Mouse (Mus musculus): ENCODE data around the gene Mpp2. TPM values are rescaled to one million over a fixed set of nuclear protein-coding genes. Genes with fewer than 3 reads are reported as not detected.

Mpp2 gene
- polyA plus RNA-seq, 1 experiment = 4.3 TPM

DNA sequence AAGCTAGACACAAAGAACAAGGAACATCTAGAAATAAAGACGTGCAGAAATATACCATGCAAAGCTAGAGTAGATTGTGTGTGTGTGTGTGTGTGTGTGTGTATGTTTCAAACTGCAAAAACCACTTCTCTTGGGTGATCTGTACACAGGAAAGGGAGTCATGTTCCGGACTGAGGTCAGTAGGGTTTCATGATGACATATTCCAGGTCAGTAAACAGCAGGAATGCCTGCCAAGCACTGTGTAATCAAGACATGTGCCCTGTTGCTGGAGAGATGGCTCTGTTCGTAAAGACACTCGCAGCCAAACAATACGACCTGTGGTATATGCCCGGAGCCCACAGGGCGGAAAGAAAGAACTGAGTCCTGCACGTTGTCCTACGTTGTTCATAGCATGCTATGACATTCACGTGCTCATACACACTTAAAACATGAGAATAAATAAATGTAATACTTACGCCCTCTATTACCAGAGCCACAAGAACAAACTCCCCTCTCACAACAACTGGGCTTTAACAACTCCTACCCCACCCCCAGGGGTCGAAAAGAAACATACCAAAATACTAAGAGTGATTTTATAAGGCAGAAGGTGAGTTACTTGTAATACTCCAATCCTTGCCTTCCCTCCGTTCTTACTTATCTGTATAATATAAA, 48.7 kb downstream of the Mpp2 start:
- no peaks in the 10 kb centered on the region for H3K36me3 ChIP-seq (ENCODE audit: control insufficient read depth, insufficient read depth)
- no peak overlapping the region for H3K4me3 ChIP-seq
- no peaks in the 10 kb centered on the region for H3K79me2 ChIP-seq (ENCODE audit: control insufficient read depth, insufficient read depth)
- H3K4me2 ChIP-seq (ENCODE audit: low read depth) = no peak overlapping the region
- H3ac ChIP-seq (ENCODE audit: control insufficient read depth, insufficient read length) = no peak overlapping the region
- TF ChIP-seq E2F4 (IDR thresholded peaks at IDR 0.05; ENCODE audit: insufficient read depth) = no peak
- TF ChIP-seq MYOG (IDR thresholded peaks at IDR 0.05; ENCODE audit: control insufficient read depth in 1 of 3, insufficient read depth in 1 of 3, insufficient read length in 2 of 3, low read depth in 2 of 3) = no peak
- no peak for TF ChIP-seq POLR2AphosphoS2 (IDR thresholded peaks at IDR 0.05; ENCODE audit: insufficient read length, low read depth)
- TF ChIP-seq MYOD1 (IDR thresholded peaks at IDR 0.05; ENCODE audit: control insufficient read depth in 1 of 3, insufficient read length in 2 of 3, low read depth in 2 of 3) = no peak
- no peak for TF ChIP-seq USF1 (IDR thresholded peaks at IDR 0.05; ENCODE audit: low read depth)
- TF ChIP-seq TCF3 (IDR thresholded peaks at IDR 0.05; ENCODE audit: insufficient read length, low read depth) = no peak
- TF ChIP-seq MAX (IDR thresholded peaks at IDR 0.05; ENCODE audit: low read depth) = no peak
- no peak for TF ChIP-seq TCF12 (IDR thresholded peaks at IDR 0.05; ENCODE audit: insufficient read depth, poor library complexity, severe bottlenecking)
- no peak for TF ChIP-seq SRF (IDR thresholded peaks at IDR 0.05; ENCODE audit: control insufficient read depth, insufficient read length, low read depth)
- TF ChIP-seq CEBPB (IDR thresholded peaks at IDR 0.05; ENCODE audit: insufficient read depth, poor library complexity, severe bottlenecking) = no peak
- no peak for TF ChIP-seq REST (IDR thresholded peaks at IDR 0.05; ENCODE audit: insufficient read depth, insufficient read length)
- TF ChIP-seq POLR2A (IDR thresholded peaks at IDR 0.05; ENCODE audit: insufficient read length, low read depth) = no peak
- H3K27me3 ChIP-seq (ENCODE audit: control insufficient read depth, insufficient read depth, insufficient read length) = peaks cover 51% of the 10 kb centered on the region

DNA sequence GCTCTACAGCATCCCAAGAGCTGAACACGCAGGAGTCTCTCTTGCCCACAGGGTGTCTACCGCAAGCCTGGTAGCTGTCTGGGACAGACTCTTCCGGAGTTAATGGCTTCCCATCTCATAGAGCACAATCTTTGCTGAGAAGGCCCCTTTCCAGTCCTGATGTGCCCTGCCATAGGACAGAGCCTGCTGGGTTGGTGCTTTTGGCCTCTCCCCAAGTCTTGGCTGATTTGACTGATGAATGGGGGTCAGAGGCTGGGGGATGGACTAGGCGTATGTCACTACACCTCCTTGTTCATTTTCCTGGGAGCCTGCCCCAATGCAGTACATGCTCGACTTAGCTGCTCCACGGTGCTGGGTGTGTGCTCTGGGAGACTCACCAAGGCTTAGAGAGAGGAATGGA, 50.5 kb downstream of the Mpp2 start:
- Histone ChIP-seq H3K27me3 (ENCODE audit: control insufficient read depth, insufficient read depth, insufficient read length) (peaks cover 45% of the 10 kb centered on the region), H3K4me2 (ENCODE audit: low read depth) (no peak overlapping the region), H3K4me3 (no peak overlapping the region), H3K79me2 (ENCODE audit: control insufficient read depth, insufficient read depth) (no peaks in the 10 kb centered on the region), H3ac (ENCODE audit: control insufficient read depth, insufficient read length) (no peak overlapping the region), H3K36me3 (ENCODE audit: control insufficient read depth, insufficient read depth) (no peaks in the 10 kb centered on the region)
- TF ChIP-seq CEBPB (IDR thresholded peaks at IDR 0.05; ENCODE audit: insufficient read depth, poor library complexity, severe bottlenecking) (no peak), MYOG (IDR thresholded peaks at IDR 0.05; ENCODE audit: control insufficient read depth in 1 of 3, insufficient read depth in 1 of 3, insufficient read length in 2 of 3, low read depth in 2 of 3) (no peak), SRF (IDR thresholded peaks at IDR 0.05; ENCODE audit: control insufficient read depth, insufficient read length, low read depth) (no peak), POLR2A (IDR thresholded peaks at IDR 0.05; ENCODE audit: insufficient read length, low read depth) (no peak)

DNA sequence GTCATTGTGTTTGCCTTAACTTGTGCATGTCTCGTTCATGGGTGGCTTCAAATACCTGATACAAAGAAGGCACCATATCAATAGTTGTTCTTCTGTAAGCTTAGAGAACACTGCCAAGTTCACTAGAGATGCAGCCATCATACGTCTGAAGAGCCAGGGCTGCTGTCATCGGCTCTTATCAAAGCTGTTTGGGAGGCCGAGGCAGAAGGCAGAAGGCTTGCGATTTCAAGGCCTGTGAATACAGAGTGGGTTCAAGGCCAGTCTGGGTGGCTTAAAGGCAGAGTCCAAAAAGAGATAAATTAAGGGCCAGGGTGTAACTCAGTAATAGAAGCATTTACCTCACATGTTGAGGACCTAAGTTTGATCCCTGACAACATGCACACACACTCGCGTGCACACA, 52.0 kb downstream of the Mpp2 start:
- peaks cover 42% of the 10 kb centered on the region for H3K27me3 ChIP-seq (ENCODE audit: control insufficient read depth, insufficient read depth, insufficient read length)
- H3ac ChIP-seq (ENCODE audit: control insufficient read depth, insufficient read length) = no peak overlapping the region
- H3K4me2 ChIP-seq (ENCODE audit: low read depth) = no peak overlapping the region
- no peak overlapping the region for H3K4me3 ChIP-seq
- no peaks in the 10 kb centered on the region for H3K36me3 ChIP-seq (ENCODE audit: control insufficient read depth, insufficient read depth)
- H3K79me2 ChIP-seq (ENCODE audit: control insufficient read depth, insufficient read depth) = no peaks in the 10 kb centered on the region
- TF ChIP-seq MYOG (IDR thresholded peaks at IDR 0.05; ENCODE audit: control insufficient read depth in 1 of 3, insufficient read depth in 1 of 3, insufficient read length in 2 of 3, low read depth in 2 of 3) = no peak
- TF ChIP-seq USF1 (IDR thresholded peaks at IDR 0.05; ENCODE audit: low read depth) = no peak
- no peak for TF ChIP-seq MAX (IDR thresholded peaks at IDR 0.05; ENCODE audit: low read depth)
- no peak for TF ChIP-seq REST (IDR thresholded peaks at IDR 0.05; ENCODE audit: insufficient read depth, insufficient read length)
- TF ChIP-seq TCF3 (IDR thresholded peaks at IDR 0.05; ENCODE audit: insufficient read length, low read depth) = no peak
- no peak for TF ChIP-seq SRF (IDR thresholded peaks at IDR 0.05; ENCODE audit: control insufficient read depth, insufficient read length, low read depth)
- TF ChIP-seq E2F4 (IDR thresholded peaks at IDR 0.05; ENCODE audit: insufficient read depth) = no peak
- no peak for TF ChIP-seq POLR2AphosphoS2 (IDR thresholded peaks at IDR 0.05; ENCODE audit: insufficient read length, low read depth)
- no peak for TF ChIP-seq POLR2A (IDR thresholded peaks at IDR 0.05; ENCODE audit: insufficient read length, low read depth)
- no peak for TF ChIP-seq MYOD1 (IDR thresholded peaks at IDR 0.05; ENCODE audit: control insufficient read depth in 1 of 3, insufficient read length in 2 of 3, low read depth in 2 of 3)
- no peak for TF ChIP-seq TCF12 (IDR thresholded peaks at IDR 0.05; ENCODE audit: insufficient read depth, poor library complexity, severe bottlenecking)
- no peak for TF ChIP-seq CEBPB (IDR thresholded peaks at IDR 0.05; ENCODE audit: insufficient read depth, poor library complexity, severe bottlenecking)

DNA sequence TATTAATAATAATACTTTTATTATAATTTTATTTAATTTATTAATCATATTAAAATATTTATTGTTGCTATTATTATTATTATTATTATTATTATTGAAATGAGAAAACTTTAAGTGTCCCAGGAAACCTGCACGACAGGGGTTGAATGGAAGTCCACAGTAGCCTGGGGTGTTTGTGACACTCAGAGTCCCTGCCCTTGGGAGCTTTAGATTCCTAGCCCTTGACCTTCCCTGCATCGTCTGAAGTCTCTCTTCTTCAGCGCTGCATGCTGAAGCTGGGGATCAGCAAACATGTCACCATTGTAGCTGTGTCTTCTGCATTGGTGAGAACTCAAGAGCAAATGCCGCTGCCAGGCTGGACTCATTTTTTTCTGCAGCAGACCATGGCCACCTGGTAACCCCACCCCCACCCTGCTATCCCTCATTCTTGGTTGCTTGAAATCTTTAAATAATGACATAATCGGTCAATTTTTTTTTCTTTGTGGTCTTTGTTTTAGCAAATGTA, 52.8 kb downstream of the Mpp2 start:
- TF ChIP-seq REST (IDR thresholded peaks at IDR 0.05; ENCODE audit: insufficient read depth, insufficient read length) (no peak), E2F4 (IDR thresholded peaks at IDR 0.05; ENCODE audit: insufficient read depth) (no peak), CEBPB (IDR thresholded peaks at IDR 0.05; ENCODE audit: insufficient read depth, poor library complexity, severe bottlenecking) (no peak), MYOD1 (IDR thresholded peaks at IDR 0.05; ENCODE audit: control insufficient read depth in 1 of 3, insufficient read length in 2 of 3, low read depth in 2 of 3) (no peak), USF1 (IDR thresholded peaks at IDR 0.05; ENCODE audit: low read depth) (no peak), TCF12 (IDR thresholded peaks at IDR 0.05; ENCODE audit: insufficient read depth, poor library complexity, severe bottlenecking) (no peak), MAX (IDR thresholded peaks at IDR 0.05; ENCODE audit: low read depth) (no peak), MYOG (IDR thresholded peaks at IDR 0.05; ENCODE audit: control insufficient read depth in 1 of 3, insufficient read depth in 1 of 3, insufficient read length in 2 of 3, low read depth in 2 of 3) (no peak), SRF (IDR thresholded peaks at IDR 0.05; ENCODE audit: control insufficient read depth, insufficient read length, low read depth) (no peak), POLR2A (IDR thresholded peaks at IDR 0.05; ENCODE audit: insufficient read length, low read depth) (no peak), TCF3 (IDR thresholded peaks at IDR 0.05; ENCODE audit: insufficient read length, low read depth) (no peak), POLR2AphosphoS2 (IDR thresholded peaks at IDR 0.05; ENCODE audit: insufficient read length, low read depth) (no peak)
- Histone ChIP-seq H3K4me3 (no peak overlapping the region), H3K36me3 (ENCODE audit: control insufficient read depth, insufficient read depth) (no peaks in the 10 kb centered on the region), H3K79me2 (ENCODE audit: control insufficient read depth, insufficient read depth) (no peaks in the 10 kb centered on the region), H3K4me2 (ENCODE audit: low read depth) (no peak overlapping the region), H3K27me3 (ENCODE audit: control insufficient read depth, insufficient read depth, insufficient read length) (peaks cover 50% of the 10 kb centered on the region), H3ac (ENCODE audit: control insufficient read depth, insufficient read length) (no peak overlapping the region)
